Mouse (Mus musculus): ENCODE data around the gene Tnfrsf1b. TPM values are rescaled to one million over a fixed set of nuclear protein-coding genes. Genes with fewer than 3 reads are reported as not detected.

Tnfrsf1b gene
- total RNA-seq, 2 experiments from 2014 or later, result 1.5 to 2.9 TPM

DNA sequence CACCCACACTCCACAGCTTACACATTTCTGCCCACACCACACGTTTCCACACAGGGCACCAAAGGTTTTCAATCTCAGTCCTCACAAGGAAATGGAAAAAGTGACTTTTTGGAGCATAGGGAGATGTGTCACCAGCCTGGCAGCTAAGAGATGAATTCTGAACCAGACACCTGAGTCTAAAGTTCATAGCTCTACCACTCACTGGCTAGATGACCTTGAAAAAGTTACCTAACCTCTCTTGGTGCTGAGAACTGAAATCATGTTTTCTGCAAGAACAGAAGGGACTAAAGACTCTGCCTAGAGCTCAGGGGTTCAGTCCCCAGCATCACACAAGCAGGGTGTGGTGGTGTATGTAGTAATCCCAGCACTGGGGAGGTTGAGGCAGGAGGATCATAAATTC, 26.7 kb downstream of the Tnfrsf1b start:
- DNase-seq (ENCODE audit: low spot score), result no peak

DNA sequence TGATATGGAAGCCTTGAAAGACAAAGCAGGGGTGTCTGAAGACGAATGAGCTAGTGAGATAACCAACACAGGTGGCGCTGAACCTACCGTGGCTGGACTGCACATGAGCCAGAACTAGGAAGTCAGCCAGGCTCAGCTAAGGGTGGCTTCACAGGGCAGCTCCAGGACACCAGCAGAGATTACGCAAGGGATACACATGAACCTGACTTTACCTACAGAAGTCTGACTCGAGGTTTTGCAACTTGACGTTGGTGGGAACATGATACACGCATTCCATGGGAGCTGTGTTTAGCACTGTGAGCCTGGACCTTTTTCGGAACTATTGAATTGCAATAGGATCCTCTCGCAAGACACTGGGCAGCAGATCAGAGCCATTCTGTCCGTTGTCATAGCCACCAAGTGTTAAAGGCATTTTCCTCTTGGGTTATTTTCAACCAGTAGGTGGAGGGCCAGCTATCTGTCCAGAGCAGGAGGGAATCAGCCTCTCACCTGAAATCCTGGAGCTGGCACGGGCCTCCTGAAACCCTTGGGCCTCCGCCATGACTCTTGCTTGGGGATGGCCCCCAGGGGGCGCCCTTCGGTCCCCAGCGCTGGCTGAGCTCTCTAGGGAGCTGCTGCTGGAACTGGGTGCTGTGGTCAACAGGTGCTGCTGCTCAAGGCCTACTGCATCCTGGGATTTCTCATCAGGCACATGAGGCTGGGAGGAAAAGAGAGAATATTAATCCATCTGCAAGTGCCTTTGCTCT, 27.3 kb downstream of the Tnfrsf1b start:
- peak; percentile 54 for DNase-seq (ENCODE audit: low spot score)

GRCm38 (mm10) chr4:145217837-145218236, 28.8 kb downstream of the Tnfrsf1b start:
- DNase-seq (ENCODE audit: low spot score), result no peak

DNA sequence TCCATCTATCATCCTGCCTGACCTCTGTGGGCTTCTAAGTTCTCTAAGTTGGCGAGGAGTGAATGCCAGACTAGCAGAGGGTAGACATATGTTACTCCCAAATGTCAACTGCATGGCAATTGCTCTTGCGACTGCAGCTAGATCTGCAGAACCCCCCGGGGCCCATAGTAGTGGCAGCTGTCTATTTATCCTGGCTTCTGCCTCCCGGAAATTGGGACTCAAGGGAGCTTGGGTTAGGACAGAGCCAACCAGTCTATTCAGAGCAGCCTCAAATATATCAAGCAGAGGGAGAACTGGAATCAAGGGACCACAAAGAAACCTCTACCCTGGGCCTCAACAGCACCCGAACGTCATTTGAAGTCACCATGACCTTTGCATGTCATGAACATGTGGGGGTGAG, 29.6 kb downstream of the Tnfrsf1b start:
- no peak for DNase-seq (ENCODE audit: low spot score)

GRCm38 (mm10) chr4:145215396-145215795, 31.3 kb downstream of the Tnfrsf1b start:
- no peak for DNase-seq (ENCODE audit: low spot score)

DNA sequence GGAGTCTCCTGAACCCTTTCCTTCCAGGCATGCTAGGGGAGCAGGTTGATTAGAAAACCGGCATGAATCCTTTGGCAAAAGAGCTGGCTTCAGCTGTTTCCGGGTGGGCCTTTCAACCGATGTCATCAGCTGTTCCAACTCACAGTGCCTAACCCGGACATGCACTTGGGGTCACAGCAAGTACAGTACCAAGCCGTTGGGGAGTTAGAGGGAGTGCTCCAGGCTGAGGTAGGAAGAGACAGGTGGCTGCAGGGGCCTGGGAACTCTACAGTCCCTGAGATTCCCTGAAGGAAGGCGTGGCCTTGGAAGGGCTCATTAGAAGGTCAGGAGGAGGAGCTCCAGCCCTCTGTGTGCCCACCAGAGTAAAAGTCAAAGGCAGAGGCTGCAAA, 31.9 kb downstream of the Tnfrsf1b start:
- DNase-seq (ENCODE audit: low spot score), result no peak

DNA sequence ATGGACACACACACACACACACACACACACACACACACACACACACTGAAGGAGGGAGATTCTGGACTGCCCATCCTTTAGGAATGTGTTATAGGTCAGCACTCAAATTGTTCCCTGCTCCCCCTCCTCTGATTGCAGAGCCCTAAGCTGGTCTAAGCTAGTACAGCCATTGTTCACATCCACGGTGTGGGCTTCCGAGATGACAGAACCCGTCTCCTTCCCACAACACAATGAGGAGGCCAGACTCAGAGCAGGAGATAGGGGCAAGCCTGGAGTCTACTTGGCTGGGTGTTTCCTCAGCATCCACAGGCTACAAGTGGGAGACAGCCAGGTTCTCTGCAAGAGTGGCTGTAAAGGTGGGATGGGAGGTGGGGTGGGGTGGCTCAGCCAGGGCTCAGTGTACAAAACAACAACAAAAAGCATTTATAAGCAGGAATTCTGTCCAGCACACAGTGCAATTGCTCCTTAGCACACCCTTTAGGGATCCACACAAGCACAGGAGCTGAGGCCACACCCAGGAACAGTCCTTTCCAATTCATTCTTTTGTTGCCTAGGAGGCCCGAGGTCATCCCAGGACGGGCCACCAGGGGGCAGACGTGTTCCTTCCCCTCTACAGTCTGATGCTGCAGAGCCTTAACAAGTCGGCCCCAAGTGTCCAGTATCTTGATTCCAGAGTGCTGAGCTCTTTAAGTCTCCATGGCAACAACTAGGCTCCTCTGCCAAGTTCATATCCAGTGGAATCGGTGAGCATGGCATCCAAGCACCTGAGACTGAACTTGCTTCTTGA, 32.5 kb downstream of the Tnfrsf1b start:
- DNase-seq (ENCODE audit: low spot score), result peak; percentile 94

DNA sequence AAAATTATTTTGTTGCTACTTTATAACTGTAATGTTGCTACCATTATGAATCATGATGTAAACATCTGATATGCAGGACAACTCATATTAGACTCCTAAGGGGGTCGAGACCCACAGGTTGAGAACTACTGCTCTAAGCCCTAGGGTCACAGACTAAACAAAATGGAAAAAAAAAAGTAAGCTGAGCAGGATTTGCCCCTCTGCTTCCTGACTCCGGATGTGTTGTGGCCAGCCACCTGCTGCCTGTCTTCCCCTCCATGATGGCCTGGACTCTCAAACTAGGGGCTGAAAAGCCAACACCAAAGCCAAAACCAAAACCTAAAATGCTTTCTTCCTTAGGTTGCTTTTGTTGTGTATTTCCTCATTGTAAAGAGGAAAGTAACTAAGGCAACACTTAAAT, 35.6 kb downstream of the Tnfrsf1b start:
- DNase-seq (ENCODE audit: low spot score), result no peak

DNA sequence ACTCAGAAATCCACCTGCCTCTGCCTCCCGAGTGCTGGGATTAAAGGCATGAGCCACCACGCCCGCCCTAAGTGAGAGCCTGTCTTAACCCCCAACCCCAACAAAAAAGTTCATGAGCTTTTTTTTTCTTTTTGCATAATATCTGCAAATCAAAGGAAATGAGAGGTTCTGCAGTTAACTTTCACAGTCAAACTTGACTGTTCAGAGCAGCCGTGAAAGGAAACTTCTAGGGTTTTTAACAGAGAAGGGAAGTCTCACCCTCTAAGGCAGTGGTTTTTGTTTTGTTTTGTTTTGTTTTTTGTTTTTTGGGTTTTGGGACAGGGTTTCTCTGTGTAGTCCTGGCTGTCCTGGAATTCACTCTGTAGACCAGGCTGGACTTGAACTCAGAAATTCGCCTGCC, 36.1 kb downstream of the Tnfrsf1b start:
- DNase-seq (ENCODE audit: low spot score), result no peak

DNA sequence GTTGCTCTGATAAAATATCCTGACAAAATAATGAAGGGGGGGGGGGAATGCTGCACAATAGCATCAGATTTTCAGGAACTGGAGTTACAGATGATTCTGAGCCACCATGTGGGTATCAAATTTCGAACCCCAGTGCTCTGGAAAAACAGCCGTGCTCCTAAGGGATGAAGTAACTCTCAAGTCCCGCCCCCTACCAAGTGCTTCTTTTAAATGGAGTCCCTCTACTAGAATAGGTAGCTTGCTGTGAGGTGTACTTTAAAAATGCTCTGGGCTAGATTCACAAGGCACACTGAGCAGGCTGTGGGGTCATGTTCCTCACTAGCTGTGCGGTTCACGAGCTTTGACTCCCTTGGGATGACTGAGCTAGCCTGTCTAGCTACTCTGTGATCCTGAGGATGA, 37.0 kb downstream of the Tnfrsf1b start:
- DNase-seq (ENCODE audit: low spot score), result no peak

- DNase-seq (ENCODE audit: low spot score), result no peak
Measured at GRCm38 (mm10) chr4:145209076-145209689, 37.5 kb downstream of the Tnfrsf1b start.

DNA sequence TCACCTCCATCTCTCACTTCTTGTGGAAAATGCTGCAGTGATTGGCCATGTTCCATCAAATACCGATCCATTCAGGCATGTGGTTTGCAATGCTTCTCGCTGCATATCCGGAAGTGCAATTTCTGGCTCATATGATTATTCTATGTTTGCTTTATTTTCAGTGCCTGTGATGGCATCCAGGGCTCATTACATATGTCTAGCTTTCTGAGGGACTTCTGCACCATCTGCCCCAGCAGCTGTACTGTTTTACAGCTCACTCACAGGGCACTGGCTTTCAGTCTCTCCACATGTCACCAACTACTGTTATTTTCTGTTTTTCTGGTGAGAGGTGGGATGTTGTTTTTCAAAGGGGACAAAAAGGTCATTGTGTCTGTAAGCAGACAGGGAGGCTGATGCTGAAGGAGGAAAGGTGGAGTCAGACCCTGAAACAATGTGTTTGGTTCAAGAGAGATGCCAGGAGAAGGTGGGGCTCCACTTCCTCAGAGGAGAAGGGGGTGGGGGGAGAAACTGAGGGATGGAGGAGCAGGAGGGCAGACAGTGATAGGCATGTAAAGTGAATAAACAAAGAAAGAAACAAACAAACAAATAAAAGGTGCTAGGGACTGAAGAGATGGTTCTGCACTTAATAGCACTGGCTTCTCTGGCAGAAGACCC, 38.8 kb downstream of the Tnfrsf1b start:
- DNase-seq (ENCODE audit: low spot score), result no peak

- no peak for DNase-seq (ENCODE audit: low spot score)
Measured at GRCm38 (mm10) chr4:145204779-145205178, 41.9 kb downstream of the Tnfrsf1b start.

- no peak for DNase-seq (ENCODE audit: low spot score)
Measured at GRCm38 (mm10) chr4:145203305-145203704, 43.4 kb downstream of the Tnfrsf1b start.

DNA sequence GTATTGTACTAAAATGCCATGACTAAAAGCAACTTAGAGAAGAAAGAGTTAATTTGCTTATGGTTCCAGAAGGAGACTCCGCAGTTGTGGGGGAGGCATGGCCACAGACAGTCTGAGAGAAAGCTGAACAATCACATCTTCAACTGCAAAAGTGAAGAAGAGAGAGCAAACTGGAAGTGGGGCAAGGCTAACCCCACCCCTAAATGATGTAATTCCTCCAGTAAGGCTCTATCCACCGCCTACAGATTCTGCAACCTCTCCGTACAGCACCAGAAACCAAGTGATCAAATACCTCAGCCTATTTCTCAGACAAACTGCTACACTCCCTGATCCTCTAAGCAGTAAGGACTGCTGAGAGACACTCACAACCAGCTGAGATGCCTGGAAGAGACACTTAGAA, 45.2 kb downstream of the Tnfrsf1b start:
- no peak for DNase-seq (ENCODE audit: low spot score)

GRCm38 (mm10) chr4:145199982-145200699, 46.5 kb downstream of the Tnfrsf1b start:
- peak; percentile 36 for DNase-seq (ENCODE audit: low spot score)

DNA sequence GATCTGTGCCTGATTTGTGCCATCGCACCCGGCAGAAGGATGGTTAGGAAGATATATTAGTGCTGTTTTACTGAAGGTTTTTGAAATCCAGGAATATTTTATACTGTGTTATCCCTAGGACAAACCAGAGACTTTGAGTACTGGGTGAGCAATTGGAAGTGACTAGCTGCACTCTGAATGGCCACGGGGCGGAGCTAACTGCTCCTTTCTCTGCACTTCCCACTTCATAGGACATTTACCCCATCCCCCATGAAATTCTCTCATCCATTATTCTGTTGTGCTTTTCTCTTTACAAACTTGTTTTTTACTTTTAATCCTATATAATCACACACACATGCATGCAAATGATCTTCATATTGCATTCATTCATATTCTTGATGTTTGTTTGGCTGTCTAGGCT, 50.1 kb downstream of the Tnfrsf1b start:
- DNase-seq (ENCODE audit: low spot score), result no peak

- DNase-seq (ENCODE audit: low spot score), result no peak
Measured at GRCm38 (mm10) chr4:145195172-145195571, 51.5 kb downstream of the Tnfrsf1b start.

GRCm38 (mm10) chr4:145194559-145195162, 52.0 kb downstream of the Tnfrsf1b start, which contains the start of gene Vps13d:
Gene Vps13d (minus strand): TSS chr4:145195005.
- peak; percentile 89 for DNase-seq (ENCODE audit: low spot score)

DNA sequence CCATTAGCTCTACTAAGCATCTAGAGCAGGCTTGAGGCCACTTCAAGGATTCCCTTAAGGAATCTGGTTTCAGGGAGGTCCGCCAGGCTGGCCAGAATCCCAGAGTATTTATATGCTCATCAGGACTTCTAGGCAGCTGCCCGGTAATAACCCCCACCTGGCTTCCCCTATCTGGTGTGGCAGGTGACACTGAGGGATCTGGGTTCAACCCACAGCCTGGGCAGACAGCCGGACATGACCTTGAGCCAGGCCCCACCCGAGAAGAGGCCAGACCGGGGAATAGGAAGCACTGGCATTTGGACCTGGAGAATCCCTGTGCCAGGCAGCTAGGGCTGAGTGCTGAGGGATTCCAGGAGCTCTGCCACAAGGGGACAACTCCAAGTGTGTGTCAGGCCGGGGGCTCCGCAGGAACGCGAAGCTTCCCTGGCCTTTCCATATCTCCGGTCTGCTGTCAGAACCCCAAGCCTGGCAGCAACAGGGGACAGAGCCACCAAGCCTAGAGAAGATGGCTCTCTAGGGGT, 52.6 kb downstream of the Tnfrsf1b start:
- peak; percentile 92 for DNase-seq (ENCODE audit: low spot score)

DNA sequence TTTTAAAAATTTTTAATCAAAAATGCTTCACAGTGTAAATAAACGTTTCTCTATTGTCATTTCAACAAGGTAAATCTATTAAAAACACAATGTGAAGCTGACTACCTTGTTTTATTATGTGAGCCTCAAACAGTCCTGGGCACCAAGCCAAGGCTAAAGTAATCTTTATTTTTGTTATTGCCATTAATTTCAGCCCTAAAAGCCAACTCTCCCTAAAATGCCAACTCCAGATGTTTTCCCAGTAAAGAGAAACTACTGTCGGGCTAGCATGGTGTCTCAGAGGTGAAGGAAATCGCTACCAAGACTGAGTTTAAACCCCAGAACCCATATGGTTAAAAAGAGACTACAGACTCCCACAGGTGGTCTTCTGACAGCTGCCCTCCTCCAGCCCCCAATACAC, 53.3 kb downstream of the Tnfrsf1b start:
- DNase-seq (ENCODE audit: low spot score), result no peak
